Mouse (Mus musculus) forebrain, embryonic 16.5 days (tissue): ENCODE results near the gene Arhgap19. TPM values are rescaled to one million over a fixed set of nuclear protein-coding genes. Genes with fewer than 3 reads are reported as not detected.
A peak's percentile ranks its signal among the peaks of the same experiment; 100 is the strongest.
"Not testable (repeated sequence)": the region's sequence is repeated elsewhere in the genome, so short reads cannot be mapped to it uniquely, and the experiment has no call there.

ENCODE experiments used
- ATAC-seq: fragments of 200-750 bp; cut with Nextera tagmentation; 2 replicates; pipeline ENCODE4 v1.8.0; 2017; ENCODE audit warnings: mild to moderate bottlenecking, moderate library complexity
- H3K27ac ChIP-seq: fragments of 300-500 bp; sonication (generic); 2 replicates; pipeline ENCODE4 v1.5.1; 2014; ENCODE audit warnings: low read length, control low read depth
- H3K27me3 ChIP-seq: fragments of 300-500 bp; sonication (generic); replicated peaks from 2 replicates; pipeline ENCODE4 v1.6.1; 2014; ENCODE audit warnings: low read length; ENCODE audit not compliant: control insufficient read depth, insufficient read depth
- H3K36me3 ChIP-seq: fragments of 300-500 bp; sonication (generic); 2 replicates; pipeline ENCODE4 v1.6.1; 2014; ENCODE audit not compliant: control insufficient read depth, insufficient read depth
- H3K4me1 ChIP-seq: fragments of 300-500 bp; sonication (generic); replicated peaks from 2 replicates; pipeline ENCODE4 v1.6.1; 2014; ENCODE audit warnings: low read length; ENCODE audit not compliant: control insufficient read depth, insufficient read depth
- H3K4me2 ChIP-seq: fragments of 300-500 bp; sonication (generic); 2 replicates; pipeline ENCODE4 v1.6.1; 2014; ENCODE audit warnings: mild to moderate bottlenecking, low read length, control low read depth
- H3K4me3 ChIP-seq: fragments of 300-500 bp; sonication (generic); replicated peaks from 2 replicates; pipeline ENCODE4 v1.5.1; 2014; ENCODE audit warnings: mild to moderate bottlenecking, low read length, control low read depth
- H3K9ac ChIP-seq: fragments of 300-500 bp; sonication (generic); replicated peaks from 2 replicates; pipeline ENCODE4 v1.6.1; 2014; ENCODE audit warnings: low read depth, low read length, control low read depth
- H3K9me3 ChIP-seq: fragments of 300-500 bp; sonication (generic); 2 replicates; pipeline ENCODE4 v1.6.1; 2016; ENCODE audit warnings: low read length; ENCODE audit not compliant: control insufficient read depth
- WGBS: fragments of 180-500 bp; shearing (Covaris S2); extraction: QIAGEN DNeasy Blood & Tissue Kit; methylation state at CpG from one replicate; pipeline ENCODE4 v1.1.7; 2014; 5-methylcytosine and 5-hydroxymethylcytosine counted together
- polyA plus RNA-seq: library from polyadenylated mRNA; unstranded; fragments of >200 nt; fragmentation: Nextera tagmentation; extraction: Ambion mirVana; gene quantifications from 2 replicates; pipeline ENCODE4 v1.2.1, GENCODE M21; 2015

Gene Arhgap19
- polyA plus RNA-seq = 8.5 and 10.8 TPM in 2 replicates

DNA sequence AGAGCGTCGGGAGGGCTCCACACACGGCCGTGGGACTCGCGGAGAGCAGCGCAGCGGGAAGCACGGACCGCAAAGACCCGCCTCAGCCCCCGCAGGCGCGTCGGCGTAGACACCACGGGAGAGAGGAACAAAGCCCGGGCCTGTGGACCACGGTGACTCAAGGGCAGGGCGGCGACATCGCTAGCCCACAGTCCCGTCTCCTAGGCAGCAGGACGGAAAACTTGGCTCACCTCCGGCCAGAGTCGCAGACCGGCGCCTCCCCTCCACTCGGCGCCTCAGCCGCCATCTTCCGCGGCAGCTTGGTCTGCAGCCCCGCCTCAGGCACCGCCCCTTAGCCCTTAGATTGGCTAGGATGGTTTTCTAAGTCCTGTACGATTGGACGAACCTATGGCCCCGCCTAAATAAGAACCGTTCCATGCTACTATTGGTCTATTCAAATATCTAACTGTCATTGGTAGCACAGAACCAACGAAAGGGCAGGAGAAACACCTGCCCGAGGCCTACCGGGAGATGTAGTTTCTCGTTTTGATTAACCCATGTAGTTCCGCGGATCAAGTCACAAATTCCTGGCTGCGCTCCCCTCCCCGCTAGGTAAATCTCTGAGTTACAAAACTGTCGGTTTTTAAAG is at the start of gene Arhgap19:
Gene Arhgap19 (minus strand): TSS at position 306 of the 628 bp plus-strand sequence.
- Histone ChIP-seq H3K4me3 (peak within 1 kb of the TSS; percentile 97), H3K4me2 (peak within 1 kb of the TSS; percentile 93), H3K36me3 (no peaks in the 10 kb centered on the region), H3K27me3 (no peaks in the 10 kb centered on the region), H3K4me1 (peaks cover 17% of the 10 kb centered on the region), H3K9ac (peak within 1 kb of the TSS; percentile 79), H3K9me3 (no peaks in the 10 kb centered on the region), H3K27ac (peak within 1 kb of the TSS; percentile 58; the same call in 1 of the 2 replicates)
- peak; percentile 100 for ATAC-seq
- WGBS = under 1% methylated on average over 48 of the region's 48 CpGs

DNA sequence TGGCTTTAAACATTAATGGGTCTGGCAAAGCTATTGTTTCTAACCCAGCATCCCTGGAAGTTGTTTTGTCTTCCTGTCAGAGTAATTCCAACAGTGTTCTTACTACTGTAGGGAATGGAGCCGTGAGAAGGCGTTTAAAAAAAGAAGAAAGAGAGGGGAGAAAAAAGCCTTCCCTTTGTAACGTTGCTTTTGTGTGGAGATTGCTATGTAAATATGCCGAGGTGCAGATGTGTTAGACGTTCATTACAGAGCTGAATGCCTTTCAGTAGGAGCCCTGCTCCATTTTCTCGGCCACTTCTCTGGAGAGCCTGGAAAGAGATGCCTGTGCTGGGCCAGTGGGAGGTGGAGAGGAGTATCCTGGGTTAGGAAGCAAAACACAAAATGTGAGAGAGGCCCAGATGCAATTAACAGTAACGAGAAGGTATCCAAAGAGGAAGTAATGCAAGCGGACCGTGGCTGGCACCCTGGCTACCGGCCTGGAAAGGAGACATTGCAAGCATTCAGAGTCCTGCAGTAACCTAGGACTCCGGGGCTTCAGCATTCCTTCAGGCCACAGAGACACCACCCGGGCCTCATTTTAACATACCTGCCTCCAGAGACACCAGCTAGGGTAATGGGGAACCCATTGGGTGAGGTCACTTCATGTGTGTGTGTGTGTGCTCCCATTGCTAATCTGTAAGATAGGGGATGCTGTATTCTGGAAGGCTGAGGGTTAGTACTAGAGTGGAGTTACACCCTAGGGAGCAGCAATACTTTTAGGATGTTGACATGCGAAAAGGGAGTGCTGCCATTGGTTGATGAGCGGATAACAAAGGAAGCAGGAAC is 49.1 kb upstream of the Arhgap19 start:
- Histone ChIP-seq H3K27ac (peak overlapping the region; percentile 71), H3K36me3 (no peaks in the 10 kb centered on the region), H3K9ac (0 out of 2 replicates have a peak overlapping the region, but pooled peaks have one; percentile 23), H3K9me3 (no peaks in the 10 kb centered on the region), H3K27me3 (no peaks in the 10 kb centered on the region), H3K4me2 (peak overlapping the region; percentile 2; the same call in 1 of the 2 replicates), H3K4me1 (peaks cover 23% of the 10 kb centered on the region), H3K4me3 (no peak overlapping the region)
- 9% methylated on average over 14 of the region's 14 CpGs for WGBS
- no peak for ATAC-seq

DNA sequence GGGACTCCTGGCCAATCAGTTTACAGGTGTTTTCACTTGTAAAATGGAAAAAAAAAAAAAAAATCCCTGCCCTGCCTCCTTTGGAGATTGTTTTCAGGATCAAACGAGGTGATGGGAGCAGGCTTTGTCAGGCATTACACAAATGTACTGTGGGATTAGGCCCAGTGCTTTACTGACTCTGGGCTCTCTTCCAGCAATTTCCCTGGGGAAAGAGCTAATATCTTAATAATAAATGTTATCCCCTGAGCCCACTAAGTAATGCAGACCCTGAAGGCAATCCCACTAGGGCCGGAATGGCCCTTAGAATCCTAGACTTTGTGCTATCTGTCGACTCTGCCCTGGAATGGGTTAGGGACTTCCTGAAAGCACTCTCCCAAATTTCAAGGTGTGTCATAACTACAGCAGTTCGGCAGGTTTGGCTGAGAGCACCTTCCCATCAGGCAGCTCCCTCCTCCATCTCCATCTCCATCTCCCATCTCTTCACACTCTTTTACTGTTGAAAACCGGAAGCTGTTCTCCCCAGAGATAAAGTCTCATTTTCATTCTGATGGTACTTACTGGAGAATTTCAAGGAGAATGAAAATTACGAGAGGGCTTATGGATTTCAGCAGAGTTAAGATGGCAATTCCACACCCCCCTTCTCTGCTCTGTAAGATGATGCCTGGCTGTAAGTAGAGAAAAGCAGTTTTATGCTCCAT is 48.3 kb upstream of the Arhgap19 start:
- Histone ChIP-seq H3K9me3 (no peaks in the 10 kb centered on the region), H3K27ac (peak overlapping the region; percentile 71), H3K27me3 (no peaks in the 10 kb centered on the region), H3K4me3 (no peak overlapping the region), H3K36me3 (no peaks in the 10 kb centered on the region), H3K9ac (no peak overlapping the region), H3K4me1 (peaks cover 30% of the 10 kb centered on the region), H3K4me2 (no peak overlapping the region)
- ATAC-seq = no peak
- 4% methylated on average over 6 of the region's 6 CpGs for WGBS

DNA sequence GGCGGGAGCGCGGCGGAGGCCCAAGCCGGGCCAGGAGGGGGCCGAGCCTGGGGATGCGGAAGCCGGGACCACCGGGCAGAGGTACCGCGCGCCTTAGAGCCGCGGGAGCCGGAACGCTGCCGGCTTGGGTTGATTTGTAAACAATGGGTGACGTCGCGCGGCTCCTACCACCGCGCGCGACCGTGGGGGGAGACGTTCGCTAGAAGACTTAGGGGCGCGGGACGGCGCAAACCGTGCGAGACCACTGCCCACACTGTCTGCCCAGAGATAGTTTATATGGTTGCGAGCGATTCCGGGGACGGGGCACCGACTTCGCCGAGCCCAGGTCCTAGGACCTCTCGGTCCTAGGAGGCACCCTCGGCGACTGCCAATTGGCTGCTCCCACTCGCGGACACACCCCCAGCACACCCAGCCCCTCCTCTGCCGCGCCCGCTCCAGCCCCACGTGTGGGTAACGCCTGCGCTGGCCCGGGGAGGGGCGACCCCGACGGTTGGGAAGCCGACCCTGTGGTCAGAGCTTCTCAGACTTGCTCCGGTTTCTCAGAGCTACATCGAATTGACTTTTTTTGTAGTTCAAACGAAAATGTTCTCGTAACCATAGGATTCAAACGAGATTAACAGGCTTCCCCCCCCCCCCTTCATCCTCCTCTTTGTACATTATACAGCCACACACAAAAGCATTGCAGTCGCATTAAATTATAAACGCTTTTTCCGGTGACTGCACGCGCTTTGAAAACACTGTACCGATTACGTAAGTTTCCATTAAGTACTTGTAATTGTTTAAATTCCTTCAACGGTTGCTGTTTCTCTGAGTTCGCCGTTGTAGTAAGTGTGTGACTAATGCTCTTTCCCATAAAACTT is 46.4 kb upstream of the Arhgap19 start, which contains the start of gene Frat2:
Gene Frat2 (minus strand): TSS at position 141 of the 860 bp plus-strand sequence.
- under 1% methylated on average over 67 of the region's 72 CpGs for WGBS
- no peaks in the 10 kb centered on the region for H3K9me3 ChIP-seq
- peaks cover 31% of the 10 kb centered on the region for H3K4me1 ChIP-seq
- peak within 1 kb of the TSS; percentile 66 for H3K4me3 ChIP-seq
- peak within 1 kb of the TSS; percentile 88 for H3K4me2 ChIP-seq
- ATAC-seq = peak; percentile 95
- H3K27me3 ChIP-seq = no peaks in the 10 kb centered on the region
- H3K9ac ChIP-seq = peak within 1 kb of the TSS; percentile 68
- H3K27ac ChIP-seq = peak within 1 kb of the TSS; percentile 87
- no peaks in the 10 kb centered on the region for H3K36me3 ChIP-seq

DNA sequence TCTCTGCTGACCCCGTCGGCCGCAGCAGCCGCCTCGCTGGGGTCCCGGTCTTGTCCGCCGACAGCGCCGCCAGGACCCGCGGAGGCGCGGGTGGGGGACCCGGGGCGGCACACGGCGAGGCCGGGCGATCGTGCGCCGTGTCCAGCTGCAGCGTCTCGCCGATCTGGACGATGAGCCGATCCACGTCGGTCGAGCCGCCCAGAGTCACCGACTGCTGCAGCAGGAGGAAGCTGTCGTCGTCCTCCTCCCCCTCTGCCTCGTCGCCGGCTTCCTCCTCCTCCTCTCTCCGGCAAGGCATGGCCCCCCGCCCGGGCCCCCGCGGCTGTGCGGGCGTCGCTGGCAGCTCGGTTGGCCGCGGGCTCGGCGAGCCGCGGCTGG is 45.8 kb upstream of the Arhgap19 start:
- peak overlapping the region; percentile 87 for H3K27ac ChIP-seq
- H3K27me3 ChIP-seq, H3K36me3 ChIP-seq, H3K9me3 ChIP-seq: not testable (repeated sequence)
- H3K4me1 ChIP-seq = peaks cover 31% of the 10 kb centered on the region
- peak; percentile 65 for ATAC-seq
- 0% methylated on average over 30 of the region's 53 CpGs for WGBS
- peak overlapping the region; percentile 68 for H3K9ac ChIP-seq
- peak overlapping the region; percentile 88 for H3K4me2 ChIP-seq
- H3K4me3 ChIP-seq = peak overlapping the region; percentile 66

DNA sequence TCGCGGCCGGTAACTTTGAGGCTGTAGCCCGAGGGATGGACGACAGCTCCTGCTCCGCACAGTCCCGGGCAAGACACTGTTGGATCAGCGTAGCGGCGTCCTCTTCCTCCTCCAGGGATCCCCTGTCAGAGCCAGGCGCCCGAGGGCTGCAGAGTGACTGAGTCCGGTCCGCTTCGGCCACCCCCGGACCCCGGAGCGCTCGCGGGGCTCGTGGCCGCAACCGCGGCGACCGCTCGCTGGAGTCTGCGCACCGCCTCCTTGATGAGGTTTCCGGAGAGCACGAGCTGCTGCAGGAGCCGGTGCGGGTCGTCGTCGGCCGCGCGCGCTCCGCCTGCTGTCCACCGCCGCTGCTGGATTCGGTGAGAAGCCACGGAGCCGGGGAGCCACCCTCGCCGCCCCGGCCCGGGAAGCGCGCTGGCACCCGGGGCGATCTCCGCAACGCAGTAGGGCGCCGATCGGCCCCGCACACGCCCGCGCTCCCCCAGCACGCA is 45.3 kb upstream of the Arhgap19 start:
- Histone ChIP-seq H3K27ac (peak overlapping the region; percentile 87), H3K9ac (peak overlapping the region; percentile 68), H3K4me1 (peaks cover 31% of the 10 kb centered on the region), H3K27me3 (no peaks in the 10 kb centered on the region), H3K4me2 (peak overlapping the region; percentile 88), H3K36me3 (no peaks in the 10 kb centered on the region), H3K4me3 (peak overlapping the region; percentile 66), H3K9me3 (no peaks in the 10 kb centered on the region)
- under 1% methylated on average over 57 of the region's 64 CpGs for WGBS
- peak; percentile 9 for ATAC-seq

DNA sequence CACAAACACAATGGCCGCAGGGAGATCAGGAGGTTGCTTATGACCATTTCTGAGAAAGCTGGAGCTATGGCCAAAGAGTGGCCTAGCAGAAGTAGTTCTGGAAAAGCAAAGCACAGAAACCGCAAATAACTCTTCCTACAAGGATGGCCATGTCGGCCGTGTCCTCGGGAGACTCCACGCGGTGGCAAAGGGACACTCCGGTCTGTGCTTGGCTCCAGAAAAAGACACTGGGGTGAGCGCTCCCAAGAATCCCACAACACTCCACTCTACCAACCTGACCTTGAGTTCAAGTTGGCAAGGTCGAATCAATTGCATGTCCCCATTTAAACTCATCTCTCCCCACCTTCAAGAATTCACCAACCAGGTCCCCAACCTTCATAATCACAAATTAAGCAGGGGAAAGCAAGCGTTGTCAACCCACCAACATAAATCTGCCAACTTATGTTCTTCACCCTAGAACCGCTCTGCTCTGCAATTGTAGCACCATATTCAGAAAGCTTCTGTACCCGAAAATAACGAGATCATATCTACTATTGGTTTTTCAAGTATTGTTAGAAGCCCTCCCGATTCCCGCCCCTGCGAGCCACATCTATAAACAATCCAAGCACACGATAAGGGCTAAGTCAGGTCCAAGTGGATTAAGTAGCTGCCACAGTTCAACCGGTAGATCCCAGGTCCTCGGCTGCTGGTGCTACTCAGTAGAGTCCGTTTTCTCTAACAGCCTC is 44.7 kb upstream of the Arhgap19 start:
- no peak for ATAC-seq
- whole genome bisulfite sequencing = 6% methylated on average over 21 of the region's 21 CpGs
- H3K36me3 ChIP-seq = no peaks in the 10 kb centered on the region

DNA sequence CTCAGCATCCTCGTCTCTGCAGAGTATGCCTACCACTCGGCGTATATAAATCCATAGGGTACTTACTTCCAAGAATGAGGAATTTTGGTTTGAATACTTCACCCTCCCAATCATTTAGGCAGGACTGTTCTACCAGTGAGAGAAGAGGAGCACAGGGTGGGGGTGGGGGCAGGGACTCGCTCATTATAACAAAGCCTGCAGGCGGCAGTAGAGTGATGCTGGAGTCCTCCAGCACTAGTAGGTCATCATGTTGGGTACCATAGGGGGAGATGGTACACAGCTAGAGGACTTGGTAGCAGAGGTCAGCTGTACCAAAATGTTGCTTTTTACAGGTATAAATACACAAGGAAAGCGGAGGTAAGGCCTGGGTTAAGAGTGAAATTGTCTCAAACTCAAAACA is 42.5 kb upstream of the Arhgap19 start:
- Histone ChIP-seq H3K36me3 (no peaks in the 10 kb centered on the region), H3K9me3 (no peaks in the 10 kb centered on the region), H3K4me2 (no peak overlapping the region), H3K4me1 (peaks cover 15% of the 10 kb centered on the region), H3K27ac (no peak overlapping the region), H3K27me3 (no peaks in the 10 kb centered on the region), H3K9ac (no peak overlapping the region), H3K4me3 (no peak overlapping the region)
- ATAC-seq = no peak
- WGBS = 86% methylated on average over 6 of the region's 6 CpGs

More for the DNA sequence above, 44.7 kb upstream of the Arhgap19 start:
- Histone ChIP-seq H3K4me2 (peak overlapping the region; percentile 88), H3K4me3 (peak overlapping the region; percentile 66), H3K4me1 (peaks cover 31% of the 10 kb centered on the region), H3K9me3 (no peaks in the 10 kb centered on the region), H3K27ac (no peak overlapping the region; the same call in 1 of the 2 replicates), H3K9ac (peak overlapping the region; percentile 68), H3K27me3 (no peaks in the 10 kb centered on the region)
